Mouse (Mus musculus) kidney, adult 8-10 months (tissue): ENCODE data around the gene Gm29644.
"Not testable (repeated sequence)": the region's sequence is repeated elsewhere in the genome, so short reads cannot be mapped to it uniquely, and the experiment has no call there.

Source experiments
- DNase-seq, 2 experiments: peaks; one replicate each; pipeline ENCODE4 v3.0.0; 2022

Gm29644 gene

GRCm38 (mm10) chrY:70303187-70303586 is at the start of gene Gm29644, which contains the start of gene Gm29423:
TSS of gene Gm29644 (minus strand) at chrY:70303343.
TSS of gene Gm29423 (minus strand) at chrY:70303287.
- not testable (repeated sequence) for DNase-seq

DNA sequence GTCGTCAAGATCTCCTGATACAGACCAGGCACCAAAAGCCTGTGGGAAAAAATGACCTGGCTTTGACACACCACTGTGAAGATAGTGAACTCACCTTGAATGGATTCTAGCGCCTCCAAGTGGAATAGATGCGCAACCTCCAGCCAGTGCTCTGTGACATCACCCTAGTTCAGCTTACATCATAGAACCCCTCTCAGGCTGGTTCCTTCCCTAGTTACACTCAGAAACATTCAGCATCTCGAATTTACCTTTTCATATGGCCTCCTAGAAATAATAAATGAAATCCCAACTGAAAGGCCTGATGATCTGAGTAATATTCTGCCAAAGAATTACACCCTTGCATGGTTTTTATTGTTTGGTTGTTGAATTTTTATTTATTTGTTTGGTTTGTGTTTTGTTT is 29.6 kb downstream of the Gm29644 start, which contains the start of gene Gm21118:
TSS of gene Gm21118 (minus strand) at position 101 of the 400 bp plus-strand sequence.
- DNase-seq, result not testable (repeated sequence)
